Mouse (Mus musculus): ENCODE results near the gene Gse1.

- TF ChIP-seq CHD2 (IDR thresholded peaks at IDR 0.05; ENCODE audit: low read depth, low read length) (no peak), HCFC1 (IDR thresholded peaks at IDR 0.05; ENCODE audit: borderline replicate concordance, insufficient read depth, low read length) (no peak)
Measured at GRCm38 (mm10) chr8:120307103-120307502, 78.8 kb downstream of the Gse1 start.
